Mouse (Mus musculus) liver, embryonic 12.5 days (tissue): ENCODE results near the gene Cpa5. TPM values are rescaled to one million over a fixed set of nuclear protein-coding genes. Genes with fewer than 3 reads are reported as not detected.
A peak's percentile ranks its signal among the peaks of the same experiment; 100 is the strongest.

Experiments used
- ATAC-seq: fragments of 200-750 bp; cut with Nextera tagmentation; 2 replicates; pipeline ENCODE4 v1.8.0; 2017; ENCODE audit warnings: moderate number of reproducible peaks, mild to moderate bottlenecking, moderate library complexity
- H3K27ac ChIP-seq: fragments of 300-500 bp; sonication (generic); 2 replicates; pipeline ENCODE4 v1.5.1; 2016; ENCODE audit warnings: mild to moderate bottlenecking
- H3K27me3 ChIP-seq: fragments of 300-500 bp; sonication (generic); replicated peaks from 2 replicates; pipeline ENCODE4 v1.6.1; 2016; ENCODE audit warnings: mild to moderate bottlenecking, moderate library complexity
- H3K36me3 ChIP-seq: fragments of 300-500 bp; sonication (generic); 2 replicates; pipeline ENCODE4 v1.6.1; 2016; ENCODE audit warnings: mild to moderate bottlenecking, moderate library complexity
- H3K4me1 ChIP-seq: fragments of 300-500 bp; sonication (generic); 2 replicates; pipeline ENCODE4 v1.6.1; 2016
- H3K4me2 ChIP-seq: fragments of 300-500 bp; sonication (generic); 2 replicates; pipeline ENCODE4 v1.6.1; 2016; ENCODE audit warnings: mild to moderate bottlenecking, moderate library complexity
- H3K4me3 ChIP-seq: fragments of 300-500 bp; sonication (generic); 2 replicates; pipeline ENCODE4 v1.5.1; 2016; ENCODE audit warnings: mild to moderate bottlenecking, moderate library complexity
- H3K9ac ChIP-seq: fragments of 300-500 bp; sonication (generic); 2 replicates; pipeline ENCODE4 v1.6.1; 2016; ENCODE audit warnings: mild to moderate bottlenecking, moderate library complexity
- H3K9me3 ChIP-seq: fragments of 300-500 bp; sonication (generic); replicated peaks from 2 replicates; pipeline ENCODE4 v1.6.1; 2016; ENCODE audit warnings: mild to moderate bottlenecking, moderate library complexity
- WGBS: fragments of 180-500 bp; shearing (Covaris S2); methylation state at CpG from one replicate; pipeline ENCODE4 v1.1.7; 2016; ENCODE audit not compliant: insufficient replicate concordance; 5-methylcytosine and 5-hydroxymethylcytosine counted together
- polyA plus RNA-seq: library from polyadenylated mRNA; unstranded; fragments of >200 nt; fragmentation: Nextera tagmentation; extraction: Ambion mirVana; gene quantifications from 2 replicates; pipeline ENCODE4 v1.2.1, GENCODE M21; 2016

The Cpa5 gene
- 0.11 TPM in 1 of 2 replicates, not detected in the other for polyA plus RNA-seq

GRCm38 (mm10) chr6:30610710-30611109, at the start of gene Cpa5:
Cpa5 (plus strand) TSS chr6:30611010.
- no peaks in the 10 kb centered on the region for H3K36me3 ChIP-seq
- H3K9me3 ChIP-seq, result no peaks in the 10 kb centered on the region
- H3K4me1 ChIP-seq, result no peaks in the 10 kb centered on the region
- no peak within 1 kb of the TSS for H3K4me2 ChIP-seq
- ATAC-seq, result no peak
- H3K4me3 ChIP-seq, result no peak within 1 kb of the TSS
- H3K27me3 ChIP-seq, result peaks cover 31% of the 10 kb centered on the region
- 82% methylated on average over 7 of the region's 7 CpGs for WGBS
- H3K27ac ChIP-seq, result no peak within 1 kb of the TSS
- no peak within 1 kb of the TSS for H3K9ac ChIP-seq

- 50% methylated on average over 4 of the region's 4 CpGs for WGBS
These were observed 48.7 kb upstream of the Cpa5 start for GRCm38 (mm10) chr6:30562132-30562531.

GRCm38 (mm10) chr6:30563575-30563974, 47.2 kb upstream of the Cpa5 start:
- no peak overlapping the region for H3K9ac ChIP-seq
- no peak overlapping the region for H3K4me2 ChIP-seq
- ATAC-seq, result no peak
- H3K36me3 ChIP-seq, result no peaks in the 10 kb centered on the region
- H3K27me3 ChIP-seq, result 0 out of 2 replicates have a peak, but pooled peaks cover 4% of the 10 kb centered on the region
- 55% methylated on average over 6 of the region's 6 CpGs for WGBS
- H3K4me1 ChIP-seq, result no peaks in the 10 kb centered on the region
- H3K27ac ChIP-seq, result no peak overlapping the region
- H3K4me3 ChIP-seq, result no peak overlapping the region
- no peaks in the 10 kb centered on the region for H3K9me3 ChIP-seq

More at GRCm38 (mm10) chr6:30562132-30562531, 48.7 kb upstream of the Cpa5 start:
- H3K9me3 ChIP-seq, result no peaks in the 10 kb centered on the region
- ATAC-seq, result no peak
- H3K4me1 ChIP-seq, result no peaks in the 10 kb centered on the region
- H3K27ac ChIP-seq, result no peak overlapping the region
- no peak overlapping the region for H3K9ac ChIP-seq
- 0 out of 2 replicates have a peak, but pooled peaks cover 4% of the 10 kb centered on the region for H3K27me3 ChIP-seq
- H3K36me3 ChIP-seq, result no peaks in the 10 kb centered on the region
- H3K4me2 ChIP-seq, result no peak overlapping the region
- no peak overlapping the region for H3K4me3 ChIP-seq

- Histone ChIP-seq H3K4me3 (no peak overlapping the region), H3K27ac (no peak overlapping the region), H3K27me3 (0 out of 2 replicates have a peak, but pooled peaks cover 4% of the 10 kb centered on the region), H3K9ac (no peak overlapping the region), H3K36me3 (no peaks in the 10 kb centered on the region), H3K9me3 (no peaks in the 10 kb centered on the region), H3K4me2 (no peak overlapping the region), H3K4me1 (no peaks in the 10 kb centered on the region)
- WGBS, result 78% methylated on average over 6 of the region's 6 CpGs
- no peak for ATAC-seq
These were observed 46.8 kb upstream of the Cpa5 start for GRCm38 (mm10) chr6:30564051-30564450.

GRCm38 (mm10) chr6:30568069-30568468, 42.7 kb upstream of the Cpa5 start, which contains the start of gene Cpa4:
Cpa4 (plus strand) TSS chr6:30568369.
- Histone ChIP-seq H3K27ac (no peak within 1 kb of the TSS), H3K36me3 (no peaks in the 10 kb centered on the region), H3K9me3 (no peaks in the 10 kb centered on the region), H3K4me2 (no peak within 1 kb of the TSS), H3K4me3 (no peak within 1 kb of the TSS), H3K27me3 (peaks cover 13% of the 10 kb centered on the region; the same call in 1 of the 2 replicates), H3K9ac (no peak within 1 kb of the TSS), H3K4me1 (no peaks in the 10 kb centered on the region)
- no peak for ATAC-seq
- 65% methylated on average over 5 of the region's 5 CpGs for WGBS

DNA sequence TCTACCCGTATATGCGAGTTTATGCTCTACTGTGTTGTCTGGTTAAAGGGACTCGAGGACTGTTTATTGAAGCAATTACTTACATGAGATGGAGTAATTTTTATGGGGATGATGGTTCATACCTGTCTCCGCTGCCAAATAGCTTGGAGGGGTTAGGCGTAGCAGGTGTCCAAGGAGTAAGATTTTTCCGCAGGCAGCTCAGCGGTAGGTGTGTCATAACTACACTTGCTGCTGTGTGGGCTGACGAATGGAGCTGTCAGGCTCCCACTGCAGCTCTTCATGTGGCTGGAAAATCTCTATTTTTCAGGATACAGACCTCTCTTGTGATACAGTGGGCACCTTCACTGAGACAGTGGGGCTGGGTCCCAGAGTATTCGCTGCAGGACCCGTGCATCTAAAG, 41.5 kb upstream of the Cpa5 start:
- no peaks in the 10 kb centered on the region for H3K36me3 ChIP-seq
- no peaks in the 10 kb centered on the region for H3K4me1 ChIP-seq
- 80% methylated on average over 10 of the region's 10 CpGs for WGBS
- peaks cover 13% of the 10 kb centered on the region; the same call in 1 of the 2 replicates for H3K27me3 ChIP-seq
- no peak overlapping the region for H3K9ac ChIP-seq
- H3K4me2 ChIP-seq, result no peak overlapping the region
- no peak overlapping the region for H3K4me3 ChIP-seq
- no peak overlapping the region for H3K27ac ChIP-seq
- ATAC-seq, result no peak
- no peaks in the 10 kb centered on the region for H3K9me3 ChIP-seq

DNA sequence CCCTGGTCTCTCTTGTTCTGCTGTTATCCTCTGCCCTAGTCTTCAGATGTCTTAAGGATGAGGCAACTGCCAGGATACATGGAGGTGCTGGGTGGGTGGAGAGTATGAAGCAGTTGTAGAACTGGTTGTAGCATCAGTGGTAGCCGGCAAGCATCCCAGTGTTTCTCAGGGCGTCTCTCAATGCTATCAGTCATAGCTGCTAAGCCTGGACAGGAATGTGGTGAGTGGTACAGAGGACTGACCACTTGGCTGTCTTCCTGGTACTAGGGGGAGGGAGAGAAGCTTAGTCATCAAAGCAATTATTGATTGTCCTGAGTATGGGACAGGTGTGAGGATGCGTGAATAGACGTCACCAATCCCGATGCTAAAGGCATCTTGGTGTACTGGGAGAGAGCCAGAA, 40.8 kb upstream of the Cpa5 start:
- 73% methylated on average over 5 of the region's 5 CpGs for WGBS
- no peaks in the 10 kb centered on the region for H3K36me3 ChIP-seq
- peaks cover 13% of the 10 kb centered on the region; the same call in 1 of the 2 replicates for H3K27me3 ChIP-seq
- no peaks in the 10 kb centered on the region for H3K4me1 ChIP-seq
- no peak overlapping the region for H3K9ac ChIP-seq
- H3K4me2 ChIP-seq, result no peak overlapping the region
- no peak overlapping the region for H3K27ac ChIP-seq
- ATAC-seq, result no peak
- no peak overlapping the region for H3K4me3 ChIP-seq
- H3K9me3 ChIP-seq, result no peaks in the 10 kb centered on the region

DNA sequence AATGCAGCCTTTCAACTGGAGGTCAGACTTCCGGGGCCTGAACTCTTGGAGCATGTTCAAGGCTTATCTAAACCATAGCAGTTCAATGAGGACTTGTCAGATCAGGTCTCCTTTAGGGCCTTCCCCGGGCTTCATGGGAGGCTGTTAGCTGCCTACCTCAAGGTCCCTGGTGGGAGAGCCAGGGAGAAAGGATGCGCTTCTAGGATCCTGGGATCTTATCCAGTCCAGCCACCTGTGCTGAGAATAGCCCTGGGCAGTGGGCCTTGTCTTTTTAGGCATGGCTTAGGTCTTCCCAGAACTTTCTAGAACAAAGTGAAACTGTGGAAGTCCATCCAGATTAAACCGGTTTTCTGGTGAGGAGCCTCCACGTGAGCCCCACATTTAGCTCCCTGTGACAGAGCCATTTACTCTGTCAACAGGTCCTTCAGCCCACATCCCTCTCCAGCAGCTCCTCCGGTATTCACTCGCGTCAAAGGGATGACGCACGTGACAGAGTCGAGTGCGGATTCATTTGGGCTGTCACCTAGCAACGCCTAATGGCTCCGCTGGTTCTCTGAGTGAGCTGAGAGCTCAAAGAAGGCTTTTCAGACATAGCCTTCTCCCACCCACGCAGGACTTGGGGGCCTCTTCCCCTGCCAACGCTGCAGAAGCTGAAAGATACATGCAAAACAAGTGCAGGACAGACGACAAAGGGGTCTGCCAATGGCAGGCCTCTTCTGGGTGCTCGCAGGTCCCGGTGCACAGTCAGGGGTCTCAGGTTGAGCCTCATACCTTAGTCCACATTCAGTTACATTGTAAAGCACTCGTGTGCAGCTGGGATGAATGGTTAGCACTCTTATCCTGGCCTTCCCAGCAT, 38.1 kb upstream of the Cpa5 start:
- no peaks in the 10 kb centered on the region for H3K36me3 ChIP-seq
- H3K9ac ChIP-seq, result no peak overlapping the region
- peaks cover 13% of the 10 kb centered on the region for H3K27me3 ChIP-seq
- 67% methylated on average over 20 of the region's 20 CpGs for whole genome bisulfite sequencing
- no peak overlapping the region for H3K4me3 ChIP-seq
- no peaks in the 10 kb centered on the region for H3K9me3 ChIP-seq
- H3K4me2 ChIP-seq, result no peak overlapping the region
- ATAC-seq, result no peak
- peak overlapping the region; percentile 10; the same call in 1 of the 2 replicates for H3K27ac ChIP-seq
- no peaks in the 10 kb centered on the region for H3K4me1 ChIP-seq

DNA sequence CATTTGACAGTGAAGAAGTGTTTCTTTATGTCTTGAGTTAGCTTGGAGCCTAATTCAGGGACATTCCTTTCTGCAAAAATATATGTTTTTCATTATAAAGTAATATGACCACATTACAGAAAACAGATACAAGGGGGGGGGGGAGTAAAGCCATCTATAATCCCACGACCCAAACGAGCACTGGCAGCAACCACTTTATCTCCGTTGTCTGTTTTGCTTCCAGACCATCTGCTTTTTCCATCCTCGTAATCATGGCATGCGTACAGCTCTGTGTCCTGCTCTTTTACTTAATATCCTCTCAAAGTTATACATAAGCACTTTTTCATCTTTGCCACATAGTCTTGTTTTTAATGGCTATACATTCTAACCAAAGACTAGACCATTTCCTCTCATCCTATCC, 37.4 kb upstream of the Cpa5 start:
- Histone ChIP-seq H3K27ac (no peak overlapping the region), H3K27me3 (peaks cover 13% of the 10 kb centered on the region), H3K9ac (no peak overlapping the region), H3K9me3 (no peaks in the 10 kb centered on the region), H3K36me3 (no peaks in the 10 kb centered on the region), H3K4me1 (no peaks in the 10 kb centered on the region), H3K4me3 (no peak overlapping the region), H3K4me2 (no peak overlapping the region)
- ATAC-seq, result no peak
- WGBS, result 65% methylated on average over 5 of the region's 5 CpGs

GRCm38 (mm10) chr6:30574945-30575344, 35.9 kb upstream of the Cpa5 start:
- no peak for ATAC-seq
- Histone ChIP-seq H3K27ac (no peak overlapping the region), H3K27me3 (peaks cover 8% of the 10 kb centered on the region), H3K4me1 (no peaks in the 10 kb centered on the region), H3K9ac (no peak overlapping the region), H3K9me3 (no peaks in the 10 kb centered on the region), H3K36me3 (no peaks in the 10 kb centered on the region), H3K4me2 (no peak overlapping the region), H3K4me3 (no peak overlapping the region)
- WGBS, result 78% methylated on average over 1 of the region's 1 CpGs

- peaks cover 4% of the 10 kb centered on the region; the same call in 1 of the 2 replicates for H3K27me3 ChIP-seq
These were observed 34.2 kb upstream of the Cpa5 start for GRCm38 (mm10) chr6:30576477-30577203.

More at GRCm38 (mm10) chr6:30576477-30577203, 34.2 kb upstream of the Cpa5 start:
- Histone ChIP-seq H3K4me2 (no peak overlapping the region), H3K9me3 (no peaks in the 10 kb centered on the region), H3K9ac (no peak overlapping the region), H3K4me1 (no peaks in the 10 kb centered on the region), H3K4me3 (no peak overlapping the region), H3K36me3 (no peaks in the 10 kb centered on the region), H3K27ac (no peak overlapping the region)
- 71% methylated on average over 17 of the region's 17 CpGs for WGBS
- no peak for ATAC-seq
